Mouse (Mus musculus) gastrocnemius, adult 8-10 months (tissue): Measurements from ENCODE around the gene Sycn. TPM values are rescaled to one million over a fixed set of nuclear protein-coding genes. Genes with fewer than 3 reads are reported as not detected.

Source experiments
- DNase-seq, 2 experiments: peaks; one replicate each; pipeline ENCODE4 v3.0.0; 2022; ENCODE audit warnings: low spot score in 2 of 2
- microRNA-seq: library from miRNA; unstranded; fragments of <30 nt; microRNA quantifications from one replicate; pipeline ENCODE4 v1.2.0, GENCODE M21; 2022
- total RNA-seq, 4 experiments: library from RNA; stranded (reverse); gene quantifications; 2 replicates each; pipeline ENCODE4 v1.2.4; 2022

Gene Sycn
- total RNA-seq, 4 experiments from 2014 or later: not detected

GRCm38 (mm10) chr7:28584468-28584867 is 43.8 kb downstream of the Sycn start:
- no peak for DNase-seq

- no peak for DNase-seq
Measured at GRCm38 (mm10) chr7:28585001-28585400, 44.3 kb downstream of the Sycn start.

- DNase-seq: no peak
Measured at GRCm38 (mm10) chr7:28586663-28587411, 46.2 kb downstream of the Sycn start.

GRCm38 (mm10) chr7:28587644-28588043 is 47.0 kb downstream of the Sycn start:
- no peak for DNase-seq

Small RNA genes within 50 kb of the gene (microRNA-seq; reads per million reads assigned to microRNA genes)
- not detected for gene Mir7049

Other genes starting within 250 kb of the Sycn start
- gene Selenov, start 249.7 kb upstream of the Sycn start, total RNA-seq: not detected
- not detected for gene Dll3, start 238.6 kb upstream of the Sycn start, total RNA-seq
- 10 to 100 TPM; 39.4 to 49.9 (median 45.0) TPM for gene Timm50, start 228.8 kb upstream of the Sycn start, total RNA-seq
- 10 to 100 TPM; 61.6 to 76.5 (median 73.0) TPM for gene Supt5, start 202.1 kb upstream of the Sycn start, total RNA-seq
- 100 to 1,000 TPM; 442 to 558 (median 490) TPM for gene Rps16, start 190.2 kb upstream of the Sycn start, total RNA-seq
- gene Plekhg2, start 168.3 kb upstream of the Sycn start, total RNA-seq: 1 to 10 TPM; 2.0 to 3.3 (median 2.6) TPM
- gene Zfp36, start 160.6 kb upstream of the Sycn start, total RNA-seq: 10 to 100 TPM in 2 of 4 experiments, 1 to 10 TPM in 2; 6.5 to 25.6 (median 9.0) TPM
- 10 to 100 TPM; 19.3 to 24.6 (median 20.5) TPM for gene Med29, start 148.2 kb upstream of the Sycn start, total RNA-seq
- 10 to 100 TPM; 19.8 to 32.6 (median 24.8) TPM for gene Paf1, start 147.9 kb upstream of the Sycn start, total RNA-seq
- gene Gmfg, start 103.4 kb upstream of the Sycn start, total RNA-seq: 1 to 10 TPM in 2 of 4 experiments, under 1 TPM in 1, not detected in 1; 0.46 to 1.7 (median 1.3) TPM
- under 1 TPM in 2 of 4 experiments, not detected in 2; 0.08 to 0.34 TPM for gene Lrfn1, start 88.9 kb upstream of the Sycn start, total RNA-seq
- not detected for gene Ifnl2, start 30.4 kb upstream of the Sycn start, total RNA-seq
- gene Ifnl3, start 18.0 kb upstream of the Sycn start, total RNA-seq: not detected
- not detected for gene Nccrp1, start 6.4 kb downstream of the Sycn start, total RNA-seq
- gene Samd4b, start 57.3 kb downstream of the Sycn start, total RNA-seq: 10 to 100 TPM in 2 of 4 experiments, 1 to 10 TPM in 2; 8.9 to 11.9 (median 10.1) TPM
- 1 to 10 TPM; 1.8 to 3.7 (median 2.9) TPM for gene Pak4, start 57.3 kb downstream of the Sycn start, total RNA-seq
- gene Acp7, start 90.4 kb downstream of the Sycn start, total RNA-seq: not detected
- gene Fbxo27, start 152.0 kb downstream of the Sycn start, total RNA-seq: under 1 TPM in 3 of 4 experiments, not detected in 1; 0.12 to 0.68 (median 0.13) TPM
- 1 to 10 TPM; 4.0 to 7.0 (median 5.6) TPM for gene Fbxo17, start 175.9 kb downstream of the Sycn start, total RNA-seq
- gene Mrps12, start 200.9 kb downstream of the Sycn start, total RNA-seq: 10 to 100 TPM; 36.1 to 42.4 (median 40.5) TPM
- gene Sars2, start 201.1 kb downstream of the Sycn start, total RNA-seq: 10 to 100 TPM; 12.3 to 13.5 (median 12.6) TPM
- gene Ccer2, start 215.3 kb downstream of the Sycn start, total RNA-seq: not detected
- gene Sirt2, start 225.8 kb downstream of the Sycn start, total RNA-seq: 100 to 1,000 TPM in 1 of 4 experiments, 10 to 100 TPM in 3; 94.9 to 105 (median 96.4) TPM
- 10 to 100 TPM; 28.5 to 34.2 (median 31.2) TPM for gene Nfkbib, start 226.6 kb downstream of the Sycn start, total RNA-seq
- under 1 TPM in 3 of 4 experiments, not detected in 1; 0.27 to 0.70 (median 0.56) TPM for gene Rinl, start 248.1 kb downstream of the Sycn start, total RNA-seq